Mouse (Mus musculus): ENCODE measurements around the gene Adam26a. TPM values are rescaled to one million over a fixed set of nuclear protein-coding genes. Genes with fewer than 3 reads are reported as not detected.
"Not testable (repeated sequence)": the region's sequence is repeated elsewhere in the genome, so short reads cannot be mapped to it uniquely, and the experiment has no call there.

The Adam26a gene
- not detected in 2 replicates for polyA plus RNA-seq (2015; fragmentation: Nextera tagmentation; extraction: Ambion mirVana)

GRCm38 (mm10) chr8:43576607-43577006 lies at the start of gene Adam26a:
Gene Adam26a (minus strand): TSS chr8:43576707.
- DNase-seq (ENCODE audit: low spot score) = not testable (repeated sequence)

- DNase-seq (ENCODE audit: low spot score) = no peak
Measured at GRCm38 (mm10) chr8:43616046-43616445, 39.5 kb upstream of the Adam26a start.

GRCm38 (mm10) chr8:43603657-43604056 lies 27.1 kb upstream of the Adam26a start:
- not testable (repeated sequence) for DNase-seq (ENCODE audit: low spot score)

- DNase-seq (ENCODE audit: low spot score) = not testable (repeated sequence)
Measured at GRCm38 (mm10) chr8:43603166-43603565, 26.7 kb upstream of the Adam26a start.

GRCm38 (mm10) chr8:43528006-43528405 lies 48.5 kb downstream of the Adam26a start, which contains the start of gene Adam26b:
Gene Adam26b (minus strand): TSS chr8:43528106.
- DNase-seq (ENCODE audit: low spot score) = not testable (repeated sequence)

Other genes with a start within 250 kb of the Adam26a start
- gene Adam26b, start 48.6 kb downstream of the Adam26a start, polyA plus RNA-seq (2015; fragmentation: Nextera tagmentation; extraction: Ambion mirVana) = not detected in 2 replicates
- gene Gm5346, start 50.6 kb upstream of the Adam26a start, polyA plus RNA-seq (2015; fragmentation: Nextera tagmentation; extraction: Ambion mirVana) = not detected in 2 replicates
- gene Adam34, start 133.3 kb upstream of the Adam26a start, polyA plus RNA-seq (2015; fragmentation: Nextera tagmentation; extraction: Ambion mirVana) = not detected in 2 replicates